Mouse (Mus musculus): ENCODE results near the gene Lacc1.
"Not testable (repeated sequence)": the region's sequence is repeated elsewhere in the genome, so short reads cannot be mapped to it uniquely, and the experiment has no call there.

GRCm38 (mm10) chr14:77016783-77017182 lies 19.9 kb downstream of the Lacc1 start:
- not testable (repeated sequence) for TF ChIP-seq CTCF (IDR thresholded peaks at IDR 0.05; ENCODE audit: extremely low read depth, insufficient read depth, insufficient read length, insufficient replicate concordance); POLR2A (IDR thresholded peaks at IDR 0.05; ENCODE audit: low read depth, low read length)
